Mouse (Mus musculus) thymus, postnatal 36 days (tissue): Measurements from ENCODE around the gene Lrrc1.

ENCODE experiments used
- DNase-seq, 2 experiments: peaks; one replicate each; pipeline ENCODE4 v3.0.0; 2022; ENCODE audit warnings: mixed read lengths in 2 of 2

Gene Lrrc1

DNA sequence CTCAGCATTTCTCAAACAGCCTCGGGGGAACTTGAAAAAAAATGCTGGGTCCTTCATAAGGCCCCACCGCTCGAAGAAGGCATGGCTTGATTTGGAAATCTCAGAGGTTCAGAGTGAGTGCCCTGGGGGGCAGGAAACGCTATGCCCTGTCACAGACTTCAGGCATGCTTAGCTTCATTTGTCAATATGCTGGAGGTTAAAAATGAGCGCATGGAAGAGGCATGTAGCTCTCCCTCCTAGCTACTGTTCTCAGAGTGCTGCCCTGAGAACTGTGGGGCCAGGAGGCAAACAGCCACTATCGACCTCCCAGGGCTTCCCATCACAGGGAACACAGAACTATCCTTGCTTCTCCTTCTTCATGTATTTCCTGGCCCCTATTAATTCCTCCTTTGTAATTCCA is 47.5 kb downstream of the Lrrc1 start:
- no peak for DNase-seq

DNA sequence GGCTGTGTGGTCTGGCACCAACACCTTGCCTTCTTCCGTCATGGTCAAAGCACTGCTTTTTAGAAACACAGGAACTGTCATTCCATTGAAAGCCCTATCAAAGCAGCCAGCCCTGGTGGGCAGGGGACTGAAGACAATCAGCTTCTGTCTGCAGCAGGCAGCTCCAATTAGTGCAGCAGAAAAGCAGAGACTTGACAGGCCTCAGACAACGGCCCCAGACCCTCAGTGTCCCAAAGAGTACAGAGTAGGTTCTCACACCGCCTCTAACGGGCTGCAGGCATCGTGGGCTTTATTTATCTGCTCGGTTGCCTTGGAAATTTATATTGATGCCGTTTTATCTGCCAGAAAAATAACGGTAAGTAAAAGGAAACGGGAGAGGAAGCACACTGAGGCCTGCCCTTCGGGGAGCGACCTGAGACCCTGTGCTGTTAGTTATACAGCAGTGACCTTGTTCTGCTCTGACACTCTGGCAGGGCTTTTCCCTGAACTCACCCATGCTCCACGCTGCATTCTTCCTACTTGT is 48.1 kb downstream of the Lrrc1 start:
- no peak for DNase-seq

DNA sequence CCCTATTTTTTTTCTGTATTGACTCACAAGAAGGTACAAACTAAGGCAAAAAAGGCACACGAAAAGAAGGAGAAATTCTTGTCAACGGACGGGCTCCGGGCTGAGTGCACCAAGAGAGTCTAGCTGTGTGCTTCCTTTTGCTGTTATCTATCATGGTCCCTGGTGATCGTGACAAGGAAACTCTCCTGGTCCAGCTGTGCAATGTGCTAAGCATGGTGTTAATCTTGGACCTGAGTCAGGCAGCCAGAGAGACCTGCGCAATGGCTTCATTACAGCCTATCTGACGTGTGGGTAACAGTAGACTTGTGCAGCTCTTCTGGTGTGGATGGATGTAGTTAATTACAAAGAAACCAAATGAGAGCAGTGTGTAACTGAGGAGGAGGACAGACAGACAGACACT is 50.4 kb downstream of the Lrrc1 start:
- DNase-seq = no peak

DNA sequence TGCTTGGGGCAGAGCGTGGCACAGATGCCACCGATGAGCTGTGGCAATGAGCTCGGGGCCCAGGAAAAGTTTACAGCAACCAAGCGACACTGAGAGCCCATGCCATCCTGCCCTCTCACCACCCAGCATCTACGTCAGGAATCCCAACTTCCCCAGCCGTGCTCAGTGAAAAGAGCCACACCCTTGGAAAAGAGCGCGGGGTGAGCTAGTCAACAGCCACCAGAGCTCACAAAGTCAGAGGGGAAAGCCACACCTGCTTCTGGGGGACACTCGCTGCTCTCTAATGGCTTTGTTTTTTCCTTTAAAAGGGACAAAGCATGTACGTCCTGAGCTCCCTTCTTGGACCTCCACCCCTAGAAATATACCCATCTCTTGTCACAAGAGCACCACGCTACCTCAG is 56.1 kb downstream of the Lrrc1 start:
- no peak for DNase-seq

DNA sequence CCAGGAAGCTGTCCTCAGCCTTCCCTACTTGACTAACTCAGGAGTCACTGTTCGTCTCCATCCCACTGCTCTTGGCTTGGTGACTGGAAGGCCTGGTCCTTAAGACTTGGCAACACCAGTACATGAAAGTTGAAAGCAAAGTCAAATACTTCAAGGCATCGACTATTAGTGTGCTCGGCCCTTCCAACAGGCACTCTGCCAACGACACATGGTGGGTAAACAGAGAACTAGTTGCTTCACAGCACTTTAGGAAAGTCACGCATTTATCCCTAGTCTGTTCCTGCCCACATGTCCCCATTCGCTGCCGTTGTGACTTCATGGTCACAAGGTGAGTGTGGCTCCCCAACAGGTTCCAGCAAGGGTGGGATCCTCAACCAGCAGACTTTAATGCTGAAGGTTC is 57.2 kb downstream of the Lrrc1 start:
- no peak for DNase-seq

DNA sequence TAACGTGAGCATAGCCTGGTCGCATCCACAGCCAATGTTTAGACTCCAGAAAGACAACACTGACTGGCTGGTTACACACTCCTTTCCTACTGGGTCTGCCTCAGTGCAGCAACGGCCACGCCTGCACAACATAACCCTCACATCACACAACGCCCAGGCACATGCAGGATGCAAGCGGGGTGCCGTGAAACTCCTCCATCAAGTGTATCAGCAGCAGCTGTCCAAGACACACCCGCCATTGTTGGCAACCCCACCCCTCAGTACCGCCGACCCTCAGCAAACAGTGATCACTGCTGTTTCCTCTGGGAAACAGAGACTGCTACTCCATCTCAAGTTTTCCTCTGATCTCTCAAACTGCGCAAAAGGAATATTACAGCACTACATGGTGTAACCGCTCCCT is 58.8 kb downstream of the Lrrc1 start:
- DNase-seq = no peak

DNA sequence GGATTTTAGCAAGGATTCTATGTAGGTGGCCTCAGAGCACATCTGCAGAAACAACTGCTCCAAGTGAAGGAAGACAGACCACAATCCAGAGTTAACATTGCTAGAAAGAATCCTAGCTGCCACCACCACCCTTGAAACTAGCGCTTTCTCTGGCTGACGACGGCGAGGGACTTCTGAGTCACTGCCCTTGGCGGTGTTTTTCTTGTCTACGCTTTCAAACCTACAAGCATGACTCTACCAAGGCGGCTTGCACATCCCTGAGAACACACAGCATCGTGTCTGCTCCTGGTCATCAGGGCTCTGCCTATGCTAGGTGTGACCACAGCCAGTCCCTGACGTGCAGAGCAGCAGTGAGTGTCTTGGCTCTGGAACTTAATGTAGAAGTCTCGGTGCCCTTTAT is 59.9 kb downstream of the Lrrc1 start:
- no peak for DNase-seq

DNA sequence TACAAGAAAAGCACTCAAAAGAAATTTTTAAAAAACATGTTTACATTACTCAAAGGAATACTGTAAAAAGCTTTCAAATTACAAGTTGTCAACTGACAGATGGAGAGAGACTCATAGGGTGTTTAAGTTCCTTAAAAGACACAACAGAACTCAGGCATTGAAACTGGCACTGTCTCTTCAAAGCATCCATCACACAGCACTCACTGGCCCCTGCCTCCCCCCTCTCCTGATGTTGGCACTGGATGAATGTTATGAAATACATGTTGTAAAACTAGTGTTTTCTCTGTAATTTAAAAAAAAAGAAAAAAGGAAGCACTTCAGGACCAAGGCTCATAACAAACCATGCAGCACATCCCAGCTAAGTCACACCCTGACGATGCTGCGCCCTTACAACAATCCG is 61.1 kb downstream of the Lrrc1 start:
- no peak for DNase-seq

DNA sequence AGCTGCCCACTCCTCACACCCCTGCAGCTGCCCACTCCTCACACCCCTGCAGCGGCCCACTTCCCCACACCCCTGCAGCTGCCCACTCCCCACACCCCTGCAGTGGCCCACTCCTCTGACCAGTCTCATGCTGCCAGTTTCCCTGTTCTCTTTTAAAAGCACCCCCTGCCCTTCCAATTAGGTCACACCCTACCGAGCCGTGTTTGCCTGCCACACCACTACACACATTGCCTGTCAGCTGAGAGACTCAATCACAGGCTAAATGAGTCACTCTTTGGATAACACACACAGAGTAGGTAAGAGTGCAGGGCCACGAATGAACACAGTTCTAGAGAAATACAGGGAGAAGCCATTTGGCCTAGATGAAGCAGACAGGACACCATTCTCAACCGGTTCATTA is 62.4 kb downstream of the Lrrc1 start:
- DNase-seq = no peak

DNA sequence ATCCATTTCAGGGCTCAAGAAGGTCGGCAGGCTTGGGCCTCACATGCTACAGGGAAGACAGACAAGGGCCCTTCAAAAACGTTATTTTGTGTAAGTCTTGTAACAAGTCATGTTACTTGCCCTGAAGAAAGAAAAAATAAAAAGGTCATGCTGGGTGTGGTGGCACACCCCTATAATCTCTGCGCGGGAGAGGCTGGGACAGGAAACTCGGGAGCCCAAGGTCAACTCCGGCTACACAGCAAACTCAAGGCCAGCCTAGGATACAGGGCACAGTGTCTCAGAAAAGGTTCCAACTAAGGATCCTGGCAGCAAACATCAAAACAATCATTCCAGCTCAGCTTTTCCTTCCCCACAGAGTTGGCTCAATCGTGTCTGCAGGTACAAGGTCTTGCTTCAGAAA is 63.3 kb downstream of the Lrrc1 start:
- no peak for DNase-seq

DNA sequence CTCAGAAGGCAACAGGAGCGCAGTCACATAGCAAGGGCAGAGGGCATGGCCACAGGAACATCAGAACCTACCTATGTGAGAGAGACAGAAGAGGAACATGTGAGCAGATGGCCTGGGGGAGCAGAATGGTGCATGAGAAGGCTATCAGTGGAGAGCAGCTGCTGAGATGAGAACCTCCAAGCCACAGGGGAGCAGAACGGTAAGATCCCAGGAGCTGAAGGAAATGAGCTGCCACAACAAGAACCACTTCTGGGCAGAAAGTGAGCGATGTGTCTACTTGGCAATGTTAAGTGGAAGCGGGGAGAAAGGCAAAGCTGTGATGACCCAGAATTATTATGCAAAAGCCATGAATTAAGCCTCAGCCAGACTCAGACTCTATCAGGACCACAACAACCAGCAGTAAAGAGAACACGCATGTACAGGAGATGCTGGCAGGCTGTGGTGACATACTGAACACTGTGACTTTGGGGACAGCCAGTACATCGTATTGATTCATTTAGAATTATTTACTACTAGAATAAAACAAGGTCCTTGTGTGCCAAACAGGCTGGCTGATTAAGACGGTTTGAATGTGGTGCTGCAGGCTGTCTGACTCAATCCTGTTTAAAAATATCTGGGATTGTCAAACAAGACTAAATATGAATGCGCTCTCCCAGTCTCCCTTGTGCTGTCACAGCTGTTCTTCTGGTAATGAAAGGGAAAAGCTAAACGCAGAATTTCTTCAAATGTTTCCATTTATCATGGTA is 63.9 kb downstream of the Lrrc1 start:
- DNase-seq = no peak

DNA sequence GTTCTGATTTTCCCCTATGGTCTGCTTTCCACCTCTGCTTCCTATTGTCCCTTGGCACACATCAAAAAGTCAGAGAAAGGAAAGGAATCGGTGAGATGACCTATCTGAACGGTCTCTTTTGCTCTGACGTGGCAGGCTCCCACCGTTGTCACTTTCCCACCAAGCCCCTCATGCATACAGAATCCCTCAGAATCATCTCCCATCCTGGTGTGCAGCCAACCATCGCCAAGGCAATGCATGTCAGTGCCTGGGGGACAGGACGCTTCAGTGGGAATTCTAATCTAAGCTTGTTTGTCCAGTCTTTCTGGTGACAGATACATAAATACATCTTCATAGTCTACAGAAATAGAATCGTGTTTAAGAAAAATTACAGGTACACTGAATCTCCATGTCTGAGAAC is 64.7 kb downstream of the Lrrc1 start:
- DNase-seq = no peak

DNA sequence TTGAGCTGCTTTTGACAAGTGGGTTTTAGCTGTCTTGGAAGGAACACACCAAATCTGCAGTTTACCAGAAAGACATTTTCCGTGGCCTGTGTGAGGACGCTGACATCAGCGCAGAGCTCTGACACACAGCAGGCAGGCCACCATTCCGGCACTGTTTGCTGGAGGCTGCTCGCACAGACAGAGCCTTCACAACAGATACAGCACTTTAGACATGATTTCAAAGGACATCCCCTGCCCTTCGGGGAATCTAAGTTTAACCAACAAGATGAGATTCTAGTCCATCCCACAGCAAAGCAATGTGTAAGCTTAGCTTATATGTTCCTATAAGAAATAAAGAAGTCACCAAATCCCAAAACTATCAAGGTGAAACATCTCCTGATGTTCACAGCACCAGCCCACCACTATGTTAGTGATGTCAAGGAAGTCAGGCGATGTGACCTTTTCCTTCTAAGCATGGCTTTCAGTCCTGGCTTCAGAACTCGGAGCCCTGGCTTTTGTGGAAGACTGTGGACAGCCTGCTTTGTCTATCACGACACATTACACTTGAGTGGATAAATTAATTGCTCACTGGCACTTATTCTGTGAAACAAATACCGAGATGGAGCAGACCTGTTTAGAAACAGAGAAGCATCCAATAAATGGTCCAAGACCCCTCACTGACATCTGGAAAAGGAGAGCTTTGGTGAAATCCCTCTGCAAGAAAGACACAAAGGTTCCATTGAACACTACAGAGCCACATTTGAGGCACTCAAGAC is 66.3 kb downstream of the Lrrc1 start:
- DNase-seq = no peak

DNA sequence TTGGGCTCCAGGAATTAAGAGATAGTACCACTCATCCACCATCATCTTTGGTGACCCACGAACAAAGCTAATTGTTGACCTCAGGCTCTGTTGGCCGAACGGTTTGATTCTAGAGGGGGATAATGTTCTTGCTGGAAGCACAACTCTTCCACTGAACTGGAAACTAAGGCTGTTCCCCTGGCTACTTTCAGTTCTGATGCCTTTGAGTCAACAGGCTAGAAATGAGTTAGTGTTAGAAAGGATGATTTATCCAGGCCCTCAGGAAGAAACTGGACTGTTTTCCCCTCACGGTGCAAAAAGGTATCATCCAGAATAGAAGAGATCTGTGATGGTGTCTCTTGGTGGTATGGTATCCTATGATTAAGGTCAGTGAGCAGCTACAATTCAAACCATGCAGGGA is 70.1 kb downstream of the Lrrc1 start:
- DNase-seq = no peak

DNA sequence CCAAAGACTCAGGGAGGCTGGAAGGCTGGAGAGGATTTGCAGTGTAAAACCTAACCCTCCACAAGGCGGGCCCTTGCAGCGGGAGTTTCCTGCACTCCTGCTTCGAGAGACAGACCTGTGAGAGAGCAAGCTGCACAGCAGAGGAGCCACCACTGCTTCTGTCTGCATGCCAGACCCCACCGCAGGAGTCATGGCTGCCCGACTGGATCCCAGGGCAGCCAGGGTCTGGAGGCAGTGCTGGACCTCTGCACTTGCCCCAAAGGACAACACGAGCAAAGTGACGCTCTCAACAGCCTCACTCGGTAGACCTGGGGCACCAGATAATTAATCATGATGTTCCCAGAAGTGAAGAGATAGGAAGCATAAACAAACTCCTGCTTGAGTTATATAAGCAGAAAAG is 72.1 kb downstream of the Lrrc1 start:
- no peak for DNase-seq

DNA sequence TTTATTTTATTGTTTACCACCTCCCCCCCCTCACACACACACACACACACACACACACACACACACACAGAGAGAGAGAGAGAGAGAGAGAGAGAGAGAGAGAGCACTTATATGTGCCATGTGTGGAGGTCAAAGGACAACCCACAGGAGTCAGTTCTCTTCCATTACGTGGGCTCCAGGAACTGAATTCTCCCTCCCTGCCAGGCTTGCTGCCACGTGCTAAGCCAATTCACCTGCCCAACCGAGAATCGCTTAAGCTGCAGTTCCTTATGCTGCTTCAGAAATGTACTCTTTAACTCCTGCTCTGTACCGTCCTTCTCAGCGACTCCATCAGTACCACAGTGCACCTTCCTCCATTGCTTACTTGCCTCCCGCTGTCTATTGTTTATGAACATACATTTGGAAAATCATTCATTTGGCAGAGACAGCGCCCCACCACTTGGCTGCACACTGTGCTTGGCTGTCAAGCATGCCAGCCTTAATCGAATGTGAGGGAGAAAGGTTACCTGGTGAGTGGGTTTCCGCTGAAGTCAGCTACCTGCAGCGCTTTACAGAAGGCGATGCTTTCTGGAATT is 72.9 kb downstream of the Lrrc1 start:
- DNase-seq = no peak

DNA sequence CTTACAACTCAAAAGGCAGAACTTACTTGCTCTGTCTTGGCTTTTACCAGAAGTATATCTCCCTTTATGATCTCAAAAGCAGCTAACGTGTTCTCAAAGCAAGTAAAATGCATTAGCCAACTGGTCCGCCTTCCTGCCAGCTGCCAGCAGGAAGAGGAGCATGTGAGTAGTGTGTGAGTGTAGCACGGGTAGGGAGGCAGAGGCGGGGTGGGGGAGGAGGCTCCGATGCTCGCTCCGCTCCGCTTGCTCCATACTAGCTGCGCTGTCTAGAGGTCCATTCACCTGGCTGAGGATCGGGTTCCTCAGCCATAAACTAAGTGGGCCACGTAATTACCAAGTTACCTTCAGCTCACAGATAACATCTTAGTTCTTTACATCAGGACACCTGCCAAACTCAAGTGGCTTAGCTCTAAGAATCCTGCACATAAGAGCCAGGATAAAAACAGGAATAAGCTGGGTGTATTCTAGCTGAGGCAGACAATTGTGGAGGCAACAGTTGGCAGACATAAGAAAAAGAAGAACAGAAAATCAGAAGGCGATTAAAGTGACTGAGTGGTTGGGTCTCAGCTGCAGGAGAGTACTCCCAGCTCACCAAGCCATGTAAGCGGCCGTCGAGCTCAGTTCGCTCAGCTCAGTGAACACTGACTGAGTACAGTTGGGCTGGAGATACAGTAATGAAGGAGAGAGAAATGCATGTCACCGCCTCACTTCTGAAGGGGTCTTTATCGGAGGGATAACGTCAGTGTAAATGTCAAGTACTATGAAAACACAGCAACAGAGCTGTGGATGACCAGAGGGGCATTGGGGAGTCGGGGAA is 74.7 kb downstream of the Lrrc1 start:
- DNase-seq = peak; percentile 78 to 87

DNA sequence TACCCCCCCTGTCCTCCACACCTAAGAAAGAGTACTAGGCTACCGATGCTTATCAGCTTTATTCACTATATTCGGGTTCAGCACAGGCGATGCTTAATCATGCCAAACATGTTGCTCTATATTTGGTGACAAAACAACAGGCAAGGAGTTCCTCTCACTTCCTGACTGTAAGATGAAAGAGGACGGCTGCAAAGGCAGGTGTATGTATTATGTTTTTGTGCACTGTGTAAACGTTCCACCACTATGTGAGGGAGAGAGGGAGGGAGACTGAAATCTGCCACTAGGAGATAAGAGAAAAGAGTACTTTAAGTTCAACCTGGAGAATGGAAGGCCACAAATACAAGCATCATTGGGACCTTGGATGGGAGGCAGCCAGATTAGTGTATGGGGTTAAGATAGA is 77.7 kb downstream of the Lrrc1 start:
- peak; percentile 31 to 46 for DNase-seq

DNA sequence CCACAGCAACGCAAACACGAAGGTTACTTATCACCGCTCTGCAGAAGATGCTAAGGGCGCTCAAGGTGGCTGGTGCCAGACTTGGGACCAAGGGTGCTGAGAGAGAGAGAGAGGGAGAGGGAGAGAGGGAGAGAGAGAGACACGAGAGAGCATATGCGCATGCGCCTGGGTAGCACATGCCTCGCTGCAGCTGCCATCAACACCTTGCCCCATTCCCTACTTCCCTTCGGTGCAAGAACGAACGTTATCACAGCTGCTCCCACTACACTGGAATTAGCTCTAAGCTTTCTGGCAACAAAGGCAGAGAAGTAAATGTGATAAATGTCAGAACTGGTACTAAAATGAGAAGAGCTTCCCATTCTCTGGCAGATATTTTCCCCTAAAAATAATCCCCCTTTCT is 79.3 kb downstream of the Lrrc1 start:
- no peak for DNase-seq

DNA sequence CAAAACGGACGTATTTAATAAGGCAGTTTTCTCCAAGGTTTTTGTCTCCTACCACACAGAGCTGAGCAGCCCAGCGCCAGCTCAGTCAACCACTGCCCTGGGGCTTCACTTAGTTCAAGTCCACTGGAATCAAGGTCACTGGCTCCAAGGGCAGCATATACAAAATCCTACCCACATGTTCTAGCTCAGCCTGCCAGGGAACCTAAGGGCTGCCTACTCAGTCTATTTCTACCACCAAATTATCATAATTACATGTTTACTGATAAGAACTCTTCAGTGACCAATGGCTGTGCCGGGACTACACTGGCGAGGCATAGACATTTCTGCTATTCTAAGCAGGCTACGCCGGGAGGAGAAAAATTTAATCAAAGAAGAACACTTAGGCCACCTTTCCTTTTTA is 80.8 kb downstream of the Lrrc1 start:
- DNase-seq = no peak

DNA sequence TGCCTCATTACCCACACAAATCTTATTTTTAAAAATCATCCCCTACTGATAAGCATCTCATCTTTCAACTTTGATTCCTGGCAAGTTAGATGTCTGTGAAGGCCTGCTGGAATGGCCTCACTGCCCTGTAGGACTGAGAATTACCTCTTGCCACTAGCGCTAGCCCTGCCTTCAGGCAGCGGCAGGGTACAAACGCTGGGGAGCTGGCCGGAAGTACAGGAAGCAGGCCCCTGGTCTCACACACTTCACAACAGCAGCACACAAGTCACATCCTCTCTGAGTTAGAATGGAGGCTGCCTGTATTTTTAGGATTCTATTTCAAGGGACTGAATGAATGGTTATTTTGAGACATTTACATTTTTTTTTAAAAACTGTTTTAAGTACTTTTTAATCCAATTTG is 81.5 kb downstream of the Lrrc1 start:
- DNase-seq = peak; percentile 40 to 52

DNA sequence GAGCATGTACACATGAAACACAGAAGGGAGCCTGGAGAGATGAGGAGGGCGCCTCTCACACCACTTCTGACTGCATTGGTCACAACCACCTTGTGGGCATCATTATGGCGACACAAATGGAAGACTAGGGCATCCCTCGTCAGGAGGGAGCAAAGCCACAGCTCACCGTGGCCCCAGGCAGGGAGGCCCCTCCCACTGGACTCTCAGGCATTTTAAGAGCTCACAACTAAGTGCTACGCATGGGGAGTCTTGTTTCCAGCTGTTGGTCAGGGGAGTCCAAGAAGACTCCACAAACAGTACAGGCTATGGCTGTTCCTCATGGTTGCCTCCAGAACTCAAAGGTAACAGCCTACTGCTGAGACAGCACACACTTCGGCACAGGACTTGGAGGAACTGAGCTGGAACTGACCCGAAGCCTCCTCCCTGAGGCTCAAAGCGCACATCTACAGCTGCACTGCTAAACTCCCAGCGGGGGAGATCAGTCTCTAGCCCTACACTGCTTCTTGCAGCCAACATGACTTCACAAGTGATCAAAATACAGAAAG is 83.2 kb downstream of the Lrrc1 start:
- no peak for DNase-seq

DNA sequence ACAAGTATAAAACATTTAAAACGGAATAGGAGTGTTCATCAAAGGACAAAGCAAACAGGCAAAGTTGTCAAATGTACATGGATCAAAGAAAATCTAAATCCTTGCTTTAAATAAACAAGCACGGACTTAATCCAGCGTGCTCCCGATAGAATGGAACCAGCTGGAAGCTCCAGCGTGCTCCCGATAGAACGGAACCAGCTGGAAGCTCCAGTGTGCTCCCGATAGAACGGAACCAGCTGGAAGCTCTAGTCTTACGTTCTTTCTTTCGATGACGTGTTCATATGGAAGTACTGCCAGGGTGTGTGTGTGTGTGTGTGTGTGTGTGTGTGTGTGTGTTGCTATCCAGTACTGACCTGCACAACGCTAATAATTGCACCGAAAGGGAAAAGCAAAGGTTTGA is 84.3 kb downstream of the Lrrc1 start:
- DNase-seq = no peak
